Mouse (Mus musculus): ENCODE results near the gene Dock6.

- TF ChIP-seq CTCF (IDR thresholded peaks at IDR 0.05; ENCODE audit: insufficient read depth, low read length) (no peak), POLR2A (IDR thresholded peaks at IDR 0.05; ENCODE audit: borderline replicate concordance, extremely low read depth, low read depth, low read length) (no peak)
These were observed 51.3 kb downstream of the Dock6 start for GRCm38 (mm10) chr9:21801121-21801520.
